Mouse (Mus musculus): Measurements from ENCODE around the gene Fhl5. TPM values are rescaled to one million over a fixed set of nuclear protein-coding genes. Genes with fewer than 3 reads are reported as not detected.
"Not testable (repeated sequence)": the region's sequence is repeated elsewhere in the genome, so short reads cannot be mapped to it uniquely, and the experiment has no call there.

Gene Fhl5
- polyA plus RNA-seq (2012; rRNA removed), result 0.19 TPM in 1 of 2 replicates, not detected in the other

GRCm38 (mm10) chr4:25242776-25243175, at the start of gene Fhl5:
TSS of gene Fhl5 (minus strand) at chr4:25242876.
- Histone ChIP-seq H3K27me3 (ENCODE audit: control insufficient read depth, insufficient read depth, low read length) (no peaks in the 10 kb centered on the region), H3K27ac (ENCODE audit: insufficient read depth, low read length) (no peak within 1 kb of the TSS), H3K4me1 (ENCODE audit: control insufficient read depth, insufficient read depth, insufficient read length) (no peaks in the 10 kb centered on the region), H3K4me3 (ENCODE audit: extremely low read depth, insufficient read depth, insufficient read length) (no peak within 1 kb of the TSS), H3K36me3 (ENCODE audit: control insufficient read depth, insufficient read depth, low read length) (no peaks in the 10 kb centered on the region)
- WGBS, result 93% methylated on average over 3 of the region's 3 CpGs
- TF ChIP-seq CTCF (IDR thresholded peaks at IDR 0.05; ENCODE audit: extremely low read depth, insufficient read depth, insufficient read length, insufficient replicate concordance), result no peak
- TF ChIP-seq POLR2A (IDR thresholded peaks at IDR 0.05; ENCODE audit: low read depth, low read length), result no peak
- DNase-seq (ENCODE audit: low read depth in 1 of 2, low spot score in 2 of 2), result no peak

GRCm38 (mm10) chr4:25285002-25285401, 42.3 kb upstream of the Fhl5 start:
- WGBS, result 75% methylated on average over 1 of the region's 1 CpGs
- H3K36me3 ChIP-seq (ENCODE audit: control insufficient read depth, insufficient read depth, low read length); H3K27ac ChIP-seq (ENCODE audit: insufficient read depth, low read length); H3K4me3 ChIP-seq (ENCODE audit: extremely low read depth, insufficient read depth, insufficient read length); DNase-seq (ENCODE audit: low read depth in 1 of 2, low spot score in 2 of 2); H3K4me1 ChIP-seq (ENCODE audit: control insufficient read depth, insufficient read depth, insufficient read length); H3K27me3 ChIP-seq (ENCODE audit: control insufficient read depth, insufficient read depth, low read length): not testable (repeated sequence)

- H3K4me1 ChIP-seq (ENCODE audit: control insufficient read depth, insufficient read depth, insufficient read length), result no peaks in the 10 kb centered on the region
- H3K4me3 ChIP-seq (ENCODE audit: extremely low read depth, insufficient read depth, insufficient read length), result peak within 1 kb of the TSS; percentile 93
- DNase-seq (ENCODE audit: low read depth in 1 of 2, low spot score in 2 of 2), result peak; percentile 73 to 95
- H3K27me3 ChIP-seq (ENCODE audit: control insufficient read depth, insufficient read depth, low read length), result no peaks in the 10 kb centered on the region
- peak within 1 kb of the TSS; percentile 90 for H3K27ac ChIP-seq (ENCODE audit: insufficient read depth, low read length)
- TF ChIP-seq POLR2A (IDR thresholded peaks at IDR 0.05; ENCODE audit: low read depth, low read length) (peak; percentile 77), CTCF (IDR thresholded peaks at IDR 0.05; ENCODE audit: extremely low read depth, insufficient read depth, insufficient read length, insufficient replicate concordance) (no peak)
- H3K36me3 ChIP-seq (ENCODE audit: control insufficient read depth, insufficient read depth, low read length), result peaks cover 12% of the 10 kb centered on the region
- under 1% methylated on average over 30 of the region's 30 CpGs for WGBS
These were observed 39.0 kb upstream of the Fhl5 start, which contains the start of gene Ufl1 for GRCm38 (mm10) chr4:25281671-25282038. TSS of gene Ufl1 (minus strand) at chr4:25281821.

GRCm38 (mm10) chr4:25280938-25281670, 38.4 kb upstream of the Fhl5 start:
- no peaks in the 10 kb centered on the region for H3K4me1 ChIP-seq (ENCODE audit: control insufficient read depth, insufficient read depth, insufficient read length)
- H3K27me3 ChIP-seq (ENCODE audit: control insufficient read depth, insufficient read depth, low read length), result no peaks in the 10 kb centered on the region
- H3K27ac ChIP-seq (ENCODE audit: insufficient read depth, low read length), result peak overlapping the region; percentile 90
- TF ChIP-seq CTCF (IDR thresholded peaks at IDR 0.05; ENCODE audit: extremely low read depth, insufficient read depth, insufficient read length, insufficient replicate concordance), result no peak
- TF ChIP-seq POLR2A (IDR thresholded peaks at IDR 0.05; ENCODE audit: low read depth, low read length), result no peak
- 3% methylated on average over 32 of the region's 32 CpGs for WGBS
- peak overlapping the region; percentile 93 for H3K4me3 ChIP-seq (ENCODE audit: extremely low read depth, insufficient read depth, insufficient read length)
- H3K36me3 ChIP-seq (ENCODE audit: control insufficient read depth, insufficient read depth, low read length), result peaks cover 12% of the 10 kb centered on the region
- DNase-seq (ENCODE audit: low read depth in 1 of 2, low spot score in 2 of 2), result no peak

- 74% methylated on average over 7 of the region's 7 CpGs for WGBS
- no peak for TF ChIP-seq POLR2A (IDR thresholded peaks at IDR 0.05; ENCODE audit: low read depth, low read length)
- no peak for TF ChIP-seq CTCF (IDR thresholded peaks at IDR 0.05; ENCODE audit: extremely low read depth, insufficient read depth, insufficient read length, insufficient replicate concordance)
- no peak overlapping the region for H3K4me3 ChIP-seq (ENCODE audit: extremely low read depth, insufficient read depth, insufficient read length)
- DNase-seq (ENCODE audit: low read depth in 1 of 2, low spot score in 2 of 2), result peak in 1 of 2 experiments; percentile 11
- H3K27me3 ChIP-seq (ENCODE audit: control insufficient read depth, insufficient read depth, low read length), result no peaks in the 10 kb centered on the region
- no peaks in the 10 kb centered on the region for H3K4me1 ChIP-seq (ENCODE audit: control insufficient read depth, insufficient read depth, insufficient read length)
- peak overlapping the region; percentile 62 for H3K27ac ChIP-seq (ENCODE audit: insufficient read depth, low read length)
- H3K36me3 ChIP-seq (ENCODE audit: control insufficient read depth, insufficient read depth, low read length), result peaks cover 30% of the 10 kb centered on the region
These were observed 30.4 kb upstream of the Fhl5 start for GRCm38 (mm10) chr4:25272861-25273627.

GRCm38 (mm10) chr4:25271926-25272325, 29.2 kb upstream of the Fhl5 start:
- no peak overlapping the region for H3K27ac ChIP-seq (ENCODE audit: insufficient read depth, low read length)
- no peak for DNase-seq (ENCODE audit: low read depth in 1 of 2, low spot score in 2 of 2)
- H3K4me3 ChIP-seq (ENCODE audit: extremely low read depth, insufficient read depth, insufficient read length), result no peak overlapping the region
- TF ChIP-seq CTCF (IDR thresholded peaks at IDR 0.05; ENCODE audit: extremely low read depth, insufficient read depth, insufficient read length, insufficient replicate concordance) (no peak), POLR2A (IDR thresholded peaks at IDR 0.05; ENCODE audit: low read depth, low read length) (no peak)
- no peaks in the 10 kb centered on the region for H3K4me1 ChIP-seq (ENCODE audit: control insufficient read depth, insufficient read depth, insufficient read length)
- peaks cover 34% of the 10 kb centered on the region for H3K36me3 ChIP-seq (ENCODE audit: control insufficient read depth, insufficient read depth, low read length)
- WGBS, result 51% methylated on average over 1 of the region's 1 CpGs
- no peaks in the 10 kb centered on the region for H3K27me3 ChIP-seq (ENCODE audit: control insufficient read depth, insufficient read depth, low read length)

GRCm38 (mm10) chr4:25267144-25267543, 24.5 kb upstream of the Fhl5 start:
- Histone ChIP-seq H3K4me3 (ENCODE audit: extremely low read depth, insufficient read depth, insufficient read length) (no peak overlapping the region), H3K4me1 (ENCODE audit: control insufficient read depth, insufficient read depth, insufficient read length) (no peaks in the 10 kb centered on the region), H3K27me3 (ENCODE audit: control insufficient read depth, insufficient read depth, low read length) (no peaks in the 10 kb centered on the region), H3K27ac (ENCODE audit: insufficient read depth, low read length) (no peak overlapping the region), H3K36me3 (ENCODE audit: control insufficient read depth, insufficient read depth, low read length) (peaks cover 32% of the 10 kb centered on the region)
- 84% methylated on average over 3 of the region's 3 CpGs for WGBS
- DNase-seq (ENCODE audit: low read depth in 1 of 2, low spot score in 2 of 2), result no peak
- TF ChIP-seq CTCF (IDR thresholded peaks at IDR 0.05; ENCODE audit: extremely low read depth, insufficient read depth, insufficient read length, insufficient replicate concordance), result no peak
- no peak for TF ChIP-seq POLR2A (IDR thresholded peaks at IDR 0.05; ENCODE audit: low read depth, low read length)
